Mouse (Mus musculus): ENCODE measurements around the gene Fkbp1a. TPM values are rescaled to one million over a fixed set of nuclear protein-coding genes. Genes with fewer than 3 reads are reported as not detected.

The Fkbp1a gene
- polyA plus RNA-seq, 1 experiment: 283 TPM

- Histone ChIP-seq H3K4me1 (ENCODE audit: control insufficient read depth, insufficient read depth, low read length) (no peaks in the 10 kb centered on the region), H3K4me3 (replicated peaks; ENCODE audit: insufficient read depth, low read depth, low read length) (no peak overlapping the region), H3K27me3 (ENCODE audit: control insufficient read depth, insufficient read depth, low read length) (no peaks in the 10 kb centered on the region), H3K27ac (ENCODE audit: insufficient read depth, low read length) (no peak overlapping the region)
- no peak for TF ChIP-seq POLR2A (IDR thresholded peaks at IDR 0.05; ENCODE audit: borderline replicate concordance, insufficient read depth, low read length)
- TF ChIP-seq CTCF (IDR thresholded peaks at IDR 0.05; ENCODE audit: borderline replicate concordance, insufficient read depth, low read depth, low read length): no peak
- WGBS: 72% methylated on average over 5 of the region's 5 CpGs
- no peak for DNase-seq
Observed at GRCm38 (mm10) chr2:151574607-151575006, 32.3 kb downstream of the Fkbp1a start.

DNA sequence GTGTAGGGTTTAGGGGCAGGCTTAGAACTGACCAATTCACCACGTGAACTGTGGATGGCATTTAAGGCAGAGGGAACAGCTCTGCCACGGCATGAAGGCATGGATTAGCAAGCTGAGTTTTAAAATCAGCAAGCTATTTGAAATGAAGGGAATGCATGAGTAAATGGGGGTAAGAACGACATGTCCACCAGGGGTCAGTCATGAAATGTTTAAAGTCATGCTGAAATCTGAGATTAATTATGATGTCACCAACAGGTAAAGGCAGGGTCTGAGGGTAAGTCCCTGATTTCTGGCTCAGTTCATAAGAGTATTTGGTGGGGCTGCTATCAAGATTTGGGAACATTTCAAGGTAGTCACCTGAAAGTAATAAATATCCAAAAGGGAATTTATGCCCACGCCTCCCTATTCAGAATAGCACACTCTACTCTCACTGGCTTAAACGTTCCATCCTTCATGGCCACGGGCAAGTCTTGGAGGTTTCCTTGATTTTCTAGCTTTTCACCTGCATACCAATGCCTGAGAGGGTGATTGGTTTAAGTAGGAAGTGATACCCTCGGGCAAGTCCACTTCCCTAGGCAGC lies 32.9 kb downstream of the Fkbp1a start:
- no peak for TF ChIP-seq POLR2A (IDR thresholded peaks at IDR 0.05; ENCODE audit: borderline replicate concordance, insufficient read depth, low read length)
- no peak for TF ChIP-seq CTCF (IDR thresholded peaks at IDR 0.05; ENCODE audit: borderline replicate concordance, insufficient read depth, low read depth, low read length)
- DNase-seq: peak; percentile 53 to 58
- 19% methylated on average over 7 of the region's 7 CpGs for WGBS

GRCm38 (mm10) chr2:151575699-151576389 lies 33.6 kb downstream of the Fkbp1a start:
- Histone ChIP-seq H3K27me3 (ENCODE audit: control insufficient read depth, insufficient read depth, low read length) (no peaks in the 10 kb centered on the region), H3K4me3 (replicated peaks; ENCODE audit: insufficient read depth, low read depth, low read length) (peak overlapping the region; percentile 90), H3K27ac (ENCODE audit: insufficient read depth, low read length) (peak overlapping the region; percentile 86), H3K4me1 (ENCODE audit: control insufficient read depth, insufficient read depth, low read length) (no peaks in the 10 kb centered on the region)
- TF ChIP-seq POLR2A (IDR thresholded peaks at IDR 0.05; ENCODE audit: borderline replicate concordance, insufficient read depth, low read length) (peak; percentile 66), CTCF (IDR thresholded peaks at IDR 0.05; ENCODE audit: borderline replicate concordance, insufficient read depth, low read depth, low read length) (no peak)
- DNase-seq: peak; percentile 92 to 95
- WGBS: 1% methylated on average over 38 of the region's 38 CpGs

More for the DNA sequence above, 32.9 kb downstream of the Fkbp1a start:
- Histone ChIP-seq H3K27ac (ENCODE audit: insufficient read depth, low read length) (peak overlapping the region; percentile 86), H3K4me3 (replicated peaks; ENCODE audit: insufficient read depth, low read depth, low read length) (peak overlapping the region; percentile 90), H3K4me1 (ENCODE audit: control insufficient read depth, insufficient read depth, low read length) (no peaks in the 10 kb centered on the region), H3K27me3 (ENCODE audit: control insufficient read depth, insufficient read depth, low read length) (no peaks in the 10 kb centered on the region)

DNA sequence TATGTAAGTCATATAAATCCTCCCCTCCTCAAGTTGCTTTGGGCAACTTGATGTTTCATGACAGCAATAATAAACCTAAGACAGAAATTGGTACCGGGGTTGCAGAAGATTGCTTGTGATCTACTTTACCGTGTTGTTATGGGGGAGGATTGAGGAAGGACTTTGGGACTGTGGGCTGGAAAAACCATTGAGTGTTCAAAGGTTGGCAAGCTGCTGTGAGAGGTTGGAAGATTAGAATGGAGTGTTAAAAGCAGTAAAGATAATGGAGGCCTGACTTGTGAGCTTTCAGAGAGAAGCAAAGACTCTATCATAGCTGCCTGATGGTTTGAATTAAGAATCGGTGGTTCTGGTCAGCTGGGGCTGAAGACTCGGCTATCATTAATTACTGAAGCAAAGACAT lies 36.9 kb downstream of the Fkbp1a start:
- no peak for TF ChIP-seq POLR2A (IDR thresholded peaks at IDR 0.05; ENCODE audit: borderline replicate concordance, insufficient read depth, low read length)
- no peak for TF ChIP-seq CTCF (IDR thresholded peaks at IDR 0.05; ENCODE audit: borderline replicate concordance, insufficient read depth, low read depth, low read length)
- Histone ChIP-seq H3K4me3 (replicated peaks; ENCODE audit: insufficient read depth, low read depth, low read length) (no peak overlapping the region), H3K27ac (ENCODE audit: insufficient read depth, low read length) (no peak overlapping the region), H3K4me1 (ENCODE audit: control insufficient read depth, insufficient read depth, low read length) (no peaks in the 10 kb centered on the region), H3K27me3 (ENCODE audit: control insufficient read depth, insufficient read depth, low read length) (no peaks in the 10 kb centered on the region)
- 82% methylated on average over 4 of the region's 4 CpGs for WGBS
- DNase-seq: no peak

GRCm38 (mm10) chr2:151580945-151581344 lies 38.7 kb downstream of the Fkbp1a start:
- Histone ChIP-seq H3K27ac (ENCODE audit: insufficient read depth, low read length) (no peak overlapping the region), H3K4me3 (replicated peaks; ENCODE audit: insufficient read depth, low read depth, low read length) (no peak overlapping the region), H3K27me3 (ENCODE audit: control insufficient read depth, insufficient read depth, low read length) (no peaks in the 10 kb centered on the region), H3K4me1 (ENCODE audit: control insufficient read depth, insufficient read depth, low read length) (no peaks in the 10 kb centered on the region)
- no peak for DNase-seq
- 35% methylated on average over 1 of the region's 1 CpGs for WGBS
- no peak for TF ChIP-seq CTCF (IDR thresholded peaks at IDR 0.05; ENCODE audit: borderline replicate concordance, insufficient read depth, low read depth, low read length)
- TF ChIP-seq POLR2A (IDR thresholded peaks at IDR 0.05; ENCODE audit: borderline replicate concordance, insufficient read depth, low read length): no peak

- 53% methylated on average over 3 of the region's 3 CpGs for WGBS
Observed at GRCm38 (mm10) chr2:151585934-151586333, 43.7 kb downstream of the Fkbp1a start.

DNA sequence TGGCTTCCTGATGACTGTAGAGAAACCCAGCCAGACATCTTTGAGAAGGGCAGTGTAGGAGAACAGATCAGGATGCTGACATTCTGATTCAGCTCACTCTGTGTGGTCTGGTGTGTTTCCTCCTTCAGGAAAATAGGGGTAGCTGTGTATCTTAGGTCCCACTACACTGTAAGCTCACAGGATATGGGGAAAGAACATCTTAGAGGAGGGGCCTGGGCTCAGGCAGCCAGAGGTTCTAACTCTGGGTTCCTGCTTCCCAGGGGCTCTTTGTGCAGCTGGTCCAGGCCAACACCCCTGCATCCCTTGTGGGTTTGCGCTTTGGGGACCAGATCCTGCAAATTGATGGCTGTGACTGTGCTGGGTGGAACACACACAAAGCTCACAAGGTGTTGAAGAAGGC lies 44.5 kb downstream of the Fkbp1a start:
- no peak for TF ChIP-seq CTCF (IDR thresholded peaks at IDR 0.05; ENCODE audit: borderline replicate concordance, insufficient read depth, low read depth, low read length)
- TF ChIP-seq POLR2A (IDR thresholded peaks at IDR 0.05; ENCODE audit: borderline replicate concordance, insufficient read depth, low read length): no peak
- Histone ChIP-seq H3K27me3 (ENCODE audit: control insufficient read depth, insufficient read depth, low read length) (no peaks in the 10 kb centered on the region), H3K4me3 (replicated peaks; ENCODE audit: insufficient read depth, low read depth, low read length) (no peak overlapping the region), H3K27ac (ENCODE audit: insufficient read depth, low read length) (no peak overlapping the region), H3K4me1 (ENCODE audit: control insufficient read depth, insufficient read depth, low read length) (no peaks in the 10 kb centered on the region)
- no peak for DNase-seq
- WGBS: 93% methylated on average over 1 of the region's 1 CpGs

More at GRCm38 (mm10) chr2:151585934-151586333, 43.7 kb downstream of the Fkbp1a start:
- TF ChIP-seq POLR2A (IDR thresholded peaks at IDR 0.05; ENCODE audit: borderline replicate concordance, insufficient read depth, low read length): no peak
- TF ChIP-seq CTCF (IDR thresholded peaks at IDR 0.05; ENCODE audit: borderline replicate concordance, insufficient read depth, low read depth, low read length): no peak
- H3K4me3 ChIP-seq (replicated peaks; ENCODE audit: insufficient read depth, low read depth, low read length): no peak overlapping the region
- H3K4me1 ChIP-seq (ENCODE audit: control insufficient read depth, insufficient read depth, low read length): no peaks in the 10 kb centered on the region
- no peak for DNase-seq
- H3K27me3 ChIP-seq (ENCODE audit: control insufficient read depth, insufficient read depth, low read length): no peaks in the 10 kb centered on the region
- no peak overlapping the region for H3K27ac ChIP-seq (ENCODE audit: insufficient read depth, low read length)

GRCm38 (mm10) chr2:151587306-151587705 lies 45.0 kb downstream of the Fkbp1a start:
- no peaks in the 10 kb centered on the region for H3K4me1 ChIP-seq (ENCODE audit: control insufficient read depth, insufficient read depth, low read length)
- H3K27me3 ChIP-seq (ENCODE audit: control insufficient read depth, insufficient read depth, low read length): no peaks in the 10 kb centered on the region
- H3K27ac ChIP-seq (ENCODE audit: insufficient read depth, low read length): no peak overlapping the region
- no peak overlapping the region for H3K4me3 ChIP-seq (replicated peaks; ENCODE audit: insufficient read depth, low read depth, low read length)
- TF ChIP-seq POLR2A (IDR thresholded peaks at IDR 0.05; ENCODE audit: borderline replicate concordance, insufficient read depth, low read length): no peak
- no peak for TF ChIP-seq CTCF (IDR thresholded peaks at IDR 0.05; ENCODE audit: borderline replicate concordance, insufficient read depth, low read depth, low read length)
- DNase-seq: no peak
- 68% methylated on average over 9 of the region's 9 CpGs for WGBS

All from cerebellum, adult 2 months (tissue).